Mouse (Mus musculus) intestine, postnatal 0 days (tissue): Measurements from ENCODE around the gene AU018091. TPM values are rescaled to one million over a fixed set of nuclear protein-coding genes. Genes with fewer than 3 reads are reported as not detected.

Source experiments
- ATAC-seq: fragments of 200-750 bp; cut with Nextera tagmentation; 2 replicates; pipeline ENCODE4 v1.8.0; 2017; ENCODE audit warnings: mild to moderate bottlenecking, moderate TSS enrichment, moderate library complexity
- H3K27ac ChIP-seq: fragments of 300-500 bp; sonication (generic); 2 replicates; pipeline ENCODE4 v1.5.1; 2014; ENCODE audit warnings: mild to moderate bottlenecking, low read depth, low read length, moderate library complexity
- H3K27me3 ChIP-seq: fragments of 300-500 bp; sonication (generic); replicated peaks from 2 replicates; pipeline ENCODE4 v1.6.1; 2014; ENCODE audit warnings: low read length, mixed read lengths; ENCODE audit not compliant: control insufficient read depth, insufficient read depth
- H3K36me3 ChIP-seq: fragments of 300-500 bp; sonication (generic); 2 replicates; pipeline ENCODE4 v1.6.1; 2014; ENCODE audit warnings: mild to moderate bottlenecking, moderate library complexity; ENCODE audit not compliant: control insufficient read depth, insufficient read depth
- H3K4me1 ChIP-seq: fragments of 300-500 bp; sonication (generic); replicated peaks from 2 replicates; pipeline ENCODE4 v1.6.1; 2014; ENCODE audit warnings: antibody characterized with exemption, low read length, mixed read lengths; ENCODE audit not compliant: control insufficient read depth, insufficient read depth
- H3K4me2 ChIP-seq: fragments of 300-500 bp; sonication (generic); replicated peaks from 2 replicates; pipeline ENCODE4 v1.6.1; 2014; ENCODE audit warnings: low read depth, mild to moderate bottlenecking, moderate library complexity
- H3K4me3 ChIP-seq: fragments of 300-500 bp; sonication (generic); 2 replicates; pipeline ENCODE4 v1.5.1; 2014; ENCODE audit warnings: low read depth, low read length
- H3K9ac ChIP-seq: fragments of 300-500 bp; sonication (generic); 2 replicates; pipeline ENCODE4 v1.6.1; 2014; ENCODE audit warnings: mild to moderate bottlenecking, low read depth, low read length
- H3K9me3 ChIP-seq: fragments of 300-500 bp; sonication (generic); 2 replicates; pipeline ENCODE4 v1.6.1; 2016; ENCODE audit warnings: mixed run types; ENCODE audit not compliant: control insufficient read depth
- CTCF ChIP-seq: sonication (generic); IDR thresholded peaks from 2 replicates; pipeline ENCODE4 v1.5.1; 2016; ENCODE audit warnings: low read depth, mild to moderate bottlenecking, control low read depth, antibody characterized with exemption, moderate library complexity
- WGBS: fragments of 180-500 bp; shearing (Covaris S2); extraction: QIAGEN DNeasy Blood & Tissue Kit; methylation state at CpG from one replicate; pipeline ENCODE4 v1.1.7; 2014; 5-methylcytosine and 5-hydroxymethylcytosine counted together
- polyA plus RNA-seq: library from polyadenylated mRNA; unstranded; fragments of >200 nt; fragmentation: Nextera tagmentation; extraction: Ambion mirVana; gene quantifications from 2 replicates; pipeline ENCODE4 v1.2.1, GENCODE M21; 2015

Gene AU018091
- polyA plus RNA-seq, 1 experiment from 2014 or later, result not detected

GRCm38 (mm10) chr7:3211518-3211917 is 42.5 kb upstream of the AU018091 start:
- Histone ChIP-seq H3K4me3 (no peak overlapping the region), H3K9ac (no peak overlapping the region), H3K27me3 (no peaks in the 10 kb centered on the region), H3K36me3 (no peaks in the 10 kb centered on the region), H3K4me1 (no peaks in the 10 kb centered on the region), H3K4me2 (no peak overlapping the region), H3K27ac (no peak overlapping the region), H3K9me3 (no peaks in the 10 kb centered on the region)
- no peak for TF ChIP-seq CTCF
- ATAC-seq, result no peak
- 76% methylated on average over 8 of the region's 8 CpGs for WGBS

GRCm38 (mm10) chr7:3210605-3211004 is 41.6 kb upstream of the AU018091 start:
- H3K36me3 ChIP-seq, result no peaks in the 10 kb centered on the region
- H3K27me3 ChIP-seq, result no peaks in the 10 kb centered on the region
- H3K4me2 ChIP-seq, result no peak overlapping the region
- H3K4me1 ChIP-seq, result no peaks in the 10 kb centered on the region
- no peak overlapping the region for H3K27ac ChIP-seq
- 34% methylated on average over 6 of the region's 6 CpGs for WGBS
- H3K9ac ChIP-seq, result no peak overlapping the region
- no peak for TF ChIP-seq CTCF
- H3K4me3 ChIP-seq, result no peak overlapping the region
- H3K9me3 ChIP-seq, result no peaks in the 10 kb centered on the region
- ATAC-seq, result no peak

- Histone ChIP-seq H3K4me1 (no peaks in the 10 kb centered on the region), H3K4me2 (no peak overlapping the region), H3K27ac (no peak overlapping the region), H3K9me3 (no peaks in the 10 kb centered on the region), H3K9ac (no peak overlapping the region), H3K27me3 (no peaks in the 10 kb centered on the region), H3K4me3 (no peak overlapping the region), H3K36me3 (no peaks in the 10 kb centered on the region)
- 29% methylated on average over 4 of the region's 4 CpGs for WGBS
- no peak for TF ChIP-seq CTCF
- no peak for ATAC-seq
Observed at GRCm38 (mm10) chr7:3206520-3206919, 37.5 kb upstream of the AU018091 start.

GRCm38 (mm10) chr7:3204628-3205027 is 35.6 kb upstream of the AU018091 start:
- Histone ChIP-seq H3K9ac (no peak overlapping the region), H3K9me3 (no peaks in the 10 kb centered on the region), H3K27ac (no peak overlapping the region), H3K27me3 (no peaks in the 10 kb centered on the region), H3K36me3 (no peaks in the 10 kb centered on the region), H3K4me3 (no peak overlapping the region), H3K4me1 (no peaks in the 10 kb centered on the region), H3K4me2 (no peak overlapping the region)
- no peak for ATAC-seq
- TF ChIP-seq CTCF, result no peak
- WGBS, result 77% methylated on average over 4 of the region's 4 CpGs

- TF ChIP-seq CTCF, result no peak
- H3K36me3 ChIP-seq, result no peaks in the 10 kb centered on the region
- H3K9me3 ChIP-seq, result no peaks in the 10 kb centered on the region
- H3K9ac ChIP-seq, result no peak overlapping the region
- ATAC-seq, result no peak
- H3K27ac ChIP-seq, result no peak overlapping the region
- no peaks in the 10 kb centered on the region for H3K27me3 ChIP-seq
- H3K4me1 ChIP-seq, result no peaks in the 10 kb centered on the region
- no peak overlapping the region for H3K4me3 ChIP-seq
- H3K4me2 ChIP-seq, result no peak overlapping the region
- 6% methylated on average over 3 of the region's 3 CpGs for WGBS
Observed at GRCm38 (mm10) chr7:3203890-3204289, 34.9 kb upstream of the AU018091 start.

GRCm38 (mm10) chr7:3201134-3201705 is 32.2 kb upstream of the AU018091 start:
- WGBS, result 26% methylated on average over 12 of the region's 12 CpGs
- Histone ChIP-seq H3K4me2 (no peak overlapping the region), H3K36me3 (no peaks in the 10 kb centered on the region), H3K9me3 (no peaks in the 10 kb centered on the region), H3K4me1 (no peaks in the 10 kb centered on the region), H3K27me3 (no peaks in the 10 kb centered on the region), H3K9ac (no peak overlapping the region), H3K27ac (no peak overlapping the region), H3K4me3 (no peak overlapping the region)
- no peak for TF ChIP-seq CTCF
- ATAC-seq, result 0 out of 2 replicates have a peak, but pooled peaks have one; percentile 47

GRCm38 (mm10) chr7:3198884-3199283 is 29.9 kb upstream of the AU018091 start:
- 47% methylated on average over 11 of the region's 11 CpGs for WGBS
- Histone ChIP-seq H3K27me3 (no peaks in the 10 kb centered on the region), H3K9me3 (no peaks in the 10 kb centered on the region), H3K4me1 (no peaks in the 10 kb centered on the region), H3K9ac (no peak overlapping the region), H3K27ac (no peak overlapping the region), H3K36me3 (no peaks in the 10 kb centered on the region), H3K4me2 (no peak overlapping the region), H3K4me3 (no peak overlapping the region)
- TF ChIP-seq CTCF, result peak; percentile 49
- no peak for ATAC-seq
